Mouse (Mus musculus): ENCODE measurements around the gene Fam186a. TPM values are rescaled to one million over a fixed set of nuclear protein-coding genes. Genes with fewer than 3 reads are reported as not detected.
"Not testable (repeated sequence)": the region's sequence is repeated elsewhere in the genome, so short reads cannot be mapped to it uniquely, and the experiment has no call there.

Fam186a gene
- polyA plus RNA-seq, 1 experiment from 2014 or later = 0.31 TPM

DNA sequence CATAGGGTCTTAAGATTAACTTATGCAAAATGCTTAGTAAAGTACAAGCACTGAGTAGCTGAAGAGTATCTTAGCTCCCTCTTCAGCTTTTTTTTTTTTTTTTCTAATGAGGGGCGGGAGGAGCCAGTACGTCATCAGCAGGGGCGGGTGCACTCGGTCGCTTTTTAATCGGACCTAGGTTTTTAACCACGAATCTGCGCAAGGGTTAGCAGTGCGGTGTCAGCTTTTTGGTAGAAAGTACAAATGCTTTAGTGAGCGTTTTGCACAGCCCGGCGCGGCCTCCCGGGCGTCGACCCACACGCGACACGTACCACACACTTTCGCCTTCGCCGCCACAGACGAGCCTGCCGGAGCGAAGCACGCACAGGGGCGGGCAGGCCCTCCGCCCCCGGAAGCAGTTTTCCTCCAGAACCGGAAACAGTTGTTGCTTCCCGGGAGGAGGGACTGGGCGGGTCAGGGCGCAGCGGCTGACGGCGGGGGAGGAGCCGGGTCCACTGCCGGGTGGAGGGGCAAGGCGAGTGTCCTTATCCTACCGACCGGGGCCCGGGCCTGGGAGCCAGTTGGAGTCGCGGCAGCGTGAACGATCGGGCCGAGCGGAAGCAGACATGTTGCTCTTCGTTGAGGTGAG, 5.6 kb upstream of the Fam186a start:
- H3K27ac ChIP-seq = peak overlapping the region; percentile 98
- H3K27me3 ChIP-seq = no peaks in the 10 kb centered on the region
- H3K4me3 ChIP-seq = peak overlapping the region; percentile 92
- WGBS = under 1% methylated on average over 50 of the region's 50 CpGs
- H3K36me3 ChIP-seq = no peaks in the 10 kb centered on the region
- peaks cover 10% of the 10 kb centered on the region; the same call in 1 of the 2 replicates for H3K4me1 ChIP-seq
- H3K9ac ChIP-seq = peak overlapping the region; percentile 88
- ATAC-seq (ENCODE audit: low FRiP score, low read depth) = peak; percentile 94
- H3K9me3 ChIP-seq = no peaks in the 10 kb centered on the region
- peak overlapping the region; percentile 75 for H3K4me2 ChIP-seq (replicated peaks)

DNA sequence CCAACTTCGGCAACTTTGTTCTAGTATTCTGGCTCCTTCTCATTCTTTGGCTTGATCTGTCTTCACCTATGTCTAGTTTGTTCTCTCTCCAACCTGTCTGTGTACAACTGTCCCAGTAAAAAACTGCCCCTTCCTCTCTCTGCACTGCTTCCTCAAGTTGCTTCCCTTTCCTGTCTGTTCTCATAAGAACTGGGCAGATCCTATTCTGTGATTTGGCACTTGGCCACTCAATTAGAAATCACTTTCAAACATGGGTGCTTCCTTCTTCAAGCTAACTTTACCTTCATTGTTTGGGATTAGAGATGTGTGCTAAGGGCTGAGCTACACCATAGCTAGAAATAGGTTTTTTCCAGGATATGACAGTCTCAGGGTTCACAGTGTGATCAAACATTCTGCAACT, 3.7 kb upstream of the Fam186a start:
- no peak overlapping the region for H3K4me3 ChIP-seq
- no peaks in the 10 kb centered on the region for H3K27me3 ChIP-seq
- H3K4me1 ChIP-seq = peaks cover 10% of the 10 kb centered on the region; the same call in 1 of the 2 replicates
- H3K4me2 ChIP-seq (replicated peaks) = no peak overlapping the region
- no peaks in the 10 kb centered on the region for H3K9me3 ChIP-seq
- no peak overlapping the region for H3K9ac ChIP-seq
- no peak overlapping the region for H3K27ac ChIP-seq
- H3K36me3 ChIP-seq = no peaks in the 10 kb centered on the region
- ATAC-seq (ENCODE audit: low FRiP score, low read depth) = no peak
- WGBS = 90% methylated on average over 1 of the region's 1 CpGs

DNA sequence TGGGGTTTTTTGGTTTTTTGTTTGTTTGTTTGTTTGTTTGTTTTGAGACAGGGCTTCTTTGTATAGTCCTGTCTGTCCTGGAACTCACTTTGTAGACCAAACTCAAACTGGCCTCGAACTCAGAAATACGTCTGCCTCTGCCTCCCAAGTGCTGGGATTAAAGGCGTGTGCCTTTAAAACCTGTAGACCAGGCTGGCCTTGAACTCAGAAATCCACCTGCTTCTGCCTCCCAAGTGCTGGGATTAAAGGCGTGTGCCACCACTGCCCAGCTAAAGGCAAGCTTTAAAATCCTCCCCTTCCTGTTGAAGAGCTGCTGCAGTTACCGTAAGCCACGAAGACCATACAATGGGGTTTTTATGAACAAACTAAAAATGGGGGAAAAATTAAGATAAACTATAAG, 2.9 kb upstream of the Fam186a start, which contains the start of gene Larp4:
TSS of gene Larp4 (plus strand) at position 301 of the 400 bp plus-strand sequence.
- not testable (repeated sequence) for H3K36me3 ChIP-seq; H3K4me3 ChIP-seq; H3K4me2 ChIP-seq (replicated peaks); H3K9ac ChIP-seq; H3K27me3 ChIP-seq; H3K27ac ChIP-seq; ATAC-seq (ENCODE audit: low FRiP score, low read depth); H3K4me1 ChIP-seq; H3K9me3 ChIP-seq
- WGBS = 90% methylated on average over 6 of the region's 6 CpGs

DNA sequence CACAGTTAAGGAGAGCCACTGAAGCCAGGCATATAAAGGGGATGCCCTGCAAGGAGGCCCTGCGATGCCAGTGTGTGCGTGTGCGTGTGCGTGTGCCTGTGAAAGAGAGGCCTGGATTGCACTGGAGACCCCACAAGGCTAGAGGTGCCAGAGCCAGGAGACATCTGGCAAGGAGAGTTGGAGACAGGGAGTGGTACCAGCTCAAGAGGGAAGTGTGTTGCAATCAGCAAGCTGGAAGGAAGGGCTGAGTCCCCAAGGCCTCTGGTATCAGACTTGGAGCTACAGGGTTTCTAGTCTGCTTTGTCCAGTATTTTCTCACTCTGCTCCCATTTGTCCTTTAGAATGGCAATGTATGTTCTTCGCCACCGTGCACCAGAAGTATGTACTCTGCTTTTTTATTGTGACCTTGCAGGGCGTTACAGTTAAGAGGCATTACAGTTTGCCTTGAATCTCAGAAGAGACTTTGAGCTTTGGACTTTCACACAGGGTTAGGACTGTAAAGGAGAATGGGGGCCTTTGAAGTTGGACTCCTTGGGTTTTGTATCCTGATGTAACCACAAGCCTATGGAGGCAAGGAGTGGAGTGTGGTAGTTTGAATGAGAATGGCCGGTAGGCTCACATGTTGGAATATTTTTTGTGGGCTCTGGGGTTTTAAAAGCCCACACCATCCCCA, 1.6 kb downstream of the Fam186a start:
- Histone ChIP-seq H3K27ac (no peak overlapping the region), H3K27me3 (no peaks in the 10 kb centered on the region), H3K4me1 (no peaks in the 10 kb centered on the region), H3K36me3 (no peaks in the 10 kb centered on the region), H3K4me2 (replicated peaks) (no peak overlapping the region), H3K9me3 (no peaks in the 10 kb centered on the region), H3K4me3 (no peak overlapping the region), H3K9ac (no peak overlapping the region)
- ATAC-seq (ENCODE audit: low FRiP score, low read depth) = no peak
- 87% methylated on average over 8 of the region's 8 CpGs for WGBS

DNA sequence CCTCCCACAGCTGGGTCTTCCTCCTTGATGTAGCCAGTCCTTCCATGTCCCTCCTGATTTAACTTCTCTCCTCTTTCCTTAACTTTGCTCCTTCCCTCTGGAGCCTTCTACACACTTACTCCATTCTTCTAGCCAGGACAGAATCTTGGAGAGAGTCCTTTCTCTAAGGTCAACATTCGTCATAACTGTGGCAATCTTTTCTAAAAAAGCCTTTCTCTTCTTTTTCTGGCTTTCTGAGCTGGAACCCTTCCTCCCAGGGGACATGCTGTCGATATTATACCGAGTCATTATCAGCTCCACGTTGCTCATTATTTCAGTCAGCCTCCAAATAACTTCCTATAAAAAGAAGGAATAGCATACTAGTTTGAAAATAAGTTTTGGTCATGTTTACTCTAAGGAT, 11.5 kb downstream of the Fam186a start:
- Histone ChIP-seq H3K4me1 (no peaks in the 10 kb centered on the region), H3K36me3 (no peaks in the 10 kb centered on the region), H3K9ac (no peak overlapping the region), H3K4me2 (replicated peaks) (no peak overlapping the region), H3K27ac (no peak overlapping the region), H3K27me3 (no peaks in the 10 kb centered on the region), H3K4me3 (no peak overlapping the region), H3K9me3 (no peaks in the 10 kb centered on the region)
- WGBS = 76% methylated on average over 4 of the region's 4 CpGs
- ATAC-seq (ENCODE audit: low FRiP score, low read depth) = no peak

DNA sequence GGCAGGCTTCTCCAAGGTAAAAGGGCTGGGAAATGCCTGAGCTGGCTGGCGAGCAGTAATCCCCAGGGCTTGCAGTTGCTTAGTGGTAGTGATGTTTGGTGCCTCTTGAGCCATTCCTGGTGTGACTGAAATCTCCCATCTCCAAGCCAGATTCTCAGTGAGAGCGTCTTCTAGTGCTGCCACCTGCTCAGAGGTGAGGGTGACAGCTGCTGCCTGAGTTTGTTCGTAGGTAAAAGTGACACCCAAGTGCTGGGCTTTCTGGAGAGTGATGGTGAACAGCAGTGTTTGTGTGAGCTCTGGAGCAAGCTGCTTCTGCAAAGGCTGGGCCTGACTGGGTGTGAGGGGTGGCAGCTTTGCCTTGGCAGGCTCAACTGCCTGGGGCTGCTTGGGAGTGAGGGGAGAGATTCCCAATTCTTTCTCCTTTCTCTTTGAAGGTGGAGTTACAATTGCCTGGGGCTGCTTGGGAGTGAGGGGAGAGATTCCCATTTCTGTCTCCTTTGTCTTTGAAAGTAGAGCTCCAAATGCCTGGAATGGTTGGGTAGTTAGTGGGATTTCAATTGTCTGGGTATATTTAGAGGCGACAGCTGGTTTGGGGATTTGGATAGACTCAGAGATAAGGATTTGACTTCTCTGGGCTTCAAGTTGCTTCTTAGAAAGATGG, 25.8 kb downstream of the Fam186a start:
- Histone ChIP-seq H3K27me3 (no peaks in the 10 kb centered on the region), H3K4me3 (no peak overlapping the region), H3K36me3 (no peaks in the 10 kb centered on the region), H3K4me2 (replicated peaks) (no peak overlapping the region), H3K9ac (no peak overlapping the region), H3K4me1 (no peaks in the 10 kb centered on the region), H3K9me3 (peaks cover 5% of the 10 kb centered on the region; the same call in 1 of the 2 replicates), H3K27ac (no peak overlapping the region)
- WGBS = 67% methylated on average over 4 of the region's 4 CpGs
- ATAC-seq (ENCODE audit: low FRiP score, low read depth) = no peak

DNA sequence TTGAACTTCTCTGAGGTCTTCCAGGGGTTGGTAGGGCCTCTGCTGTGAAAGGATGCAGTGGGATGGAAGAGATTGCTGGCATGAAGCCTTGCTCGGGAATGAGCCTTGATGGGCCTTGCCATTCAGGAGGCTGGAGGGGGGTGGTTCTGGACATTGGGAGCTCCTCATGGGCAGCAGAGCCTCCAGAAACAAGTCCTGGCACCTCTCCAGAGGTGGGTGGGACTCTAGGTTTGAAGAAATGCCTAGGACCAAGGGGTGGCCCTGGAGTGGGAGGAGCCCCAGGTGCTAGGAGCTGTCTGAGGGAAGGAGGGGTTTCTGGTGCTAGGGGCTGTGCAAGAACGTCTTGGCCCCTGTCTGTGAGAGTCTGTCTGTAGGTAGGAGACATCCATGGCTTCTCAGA, 26.4 kb downstream of the Fam186a start:
- ATAC-seq (ENCODE audit: low FRiP score, low read depth) = no peak
- Histone ChIP-seq H3K36me3 (no peaks in the 10 kb centered on the region), H3K27me3 (no peaks in the 10 kb centered on the region), H3K9ac (no peak overlapping the region), H3K4me2 (replicated peaks) (no peak overlapping the region), H3K4me1 (no peaks in the 10 kb centered on the region), H3K27ac (no peak overlapping the region), H3K9me3 (peaks cover 5% of the 10 kb centered on the region; the same call in 1 of the 2 replicates), H3K4me3 (no peak overlapping the region)
- 41% methylated on average over 2 of the region's 2 CpGs for WGBS

DNA sequence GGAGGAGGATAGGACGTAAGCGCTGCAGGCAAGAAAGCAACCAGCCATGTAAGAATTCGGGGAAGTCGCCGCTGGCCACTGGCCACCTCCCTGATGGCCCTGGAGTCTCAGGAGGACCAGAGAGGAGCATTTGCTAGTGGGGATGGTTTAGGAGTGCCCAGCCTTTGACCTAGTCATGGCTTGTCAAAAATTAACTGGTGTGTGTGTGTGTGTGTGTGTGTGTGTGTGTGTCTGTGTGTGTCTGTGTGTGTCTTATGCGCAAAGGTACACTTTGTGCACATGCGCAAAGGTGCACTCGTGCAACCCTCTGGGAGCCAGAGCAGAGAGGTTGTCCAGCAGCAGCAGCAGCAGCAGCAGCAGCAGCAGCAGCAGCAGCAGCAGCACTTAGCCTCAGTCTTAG, 29.0 kb downstream of the Fam186a start:
- Histone ChIP-seq H3K27me3 (no peaks in the 10 kb centered on the region), H3K4me1 (no peaks in the 10 kb centered on the region), H3K9ac (no peak overlapping the region), H3K4me3 (no peak overlapping the region), H3K4me2 (replicated peaks) (no peak overlapping the region), H3K36me3 (no peaks in the 10 kb centered on the region), H3K9me3 (no peaks in the 10 kb centered on the region), H3K27ac (no peak overlapping the region)
- 84% methylated on average over 8 of the region's 8 CpGs for WGBS
- no peak for ATAC-seq (ENCODE audit: low FRiP score, low read depth)

DNA sequence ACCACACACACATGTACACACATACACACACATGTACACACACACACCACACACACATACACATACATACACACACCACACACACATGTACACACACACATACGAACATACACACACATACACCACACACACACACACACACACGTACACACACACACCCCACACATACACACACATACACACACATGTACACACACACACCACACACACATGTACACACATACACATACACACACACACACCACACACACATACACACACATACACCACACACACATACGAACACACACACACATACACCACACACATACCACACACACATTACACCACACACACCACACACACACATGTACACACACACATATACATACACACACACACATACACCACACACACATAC, 30.2 kb downstream of the Fam186a start:
- Histone ChIP-seq H3K4me1 (no peaks in the 10 kb centered on the region), H3K9me3 (no peaks in the 10 kb centered on the region), H3K9ac (no peak overlapping the region), H3K27ac (no peak overlapping the region), H3K27me3 (no peaks in the 10 kb centered on the region), H3K4me3 (no peak overlapping the region), H3K4me2 (replicated peaks) (no peak overlapping the region), H3K36me3 (no peaks in the 10 kb centered on the region)
- WGBS = 93% methylated on average over 3 of the region's 3 CpGs
- ATAC-seq (ENCODE audit: low FRiP score, low read depth) = no peak

DNA sequence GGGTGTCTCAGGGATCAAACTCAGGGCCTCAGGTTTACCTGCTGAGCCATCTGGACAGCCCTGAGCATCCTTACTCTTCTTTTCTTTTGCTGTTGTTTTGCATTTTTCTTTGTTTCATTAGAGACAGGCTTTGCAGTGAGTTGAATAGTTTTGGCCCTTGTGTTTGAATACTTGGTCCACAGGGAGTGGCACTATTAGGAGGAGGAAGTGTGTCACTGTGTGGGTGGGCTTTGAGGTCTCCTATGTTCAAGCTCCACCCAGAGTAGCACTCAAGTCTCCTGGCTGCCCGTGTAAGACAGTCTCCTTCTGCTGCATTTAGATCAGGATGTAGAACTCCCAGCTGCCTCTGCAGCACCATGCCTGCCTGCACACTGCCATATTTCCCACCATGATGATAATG, 32.4 kb downstream of the Fam186a start:
- Histone ChIP-seq H3K4me3 (no peak overlapping the region), H3K9ac (no peak overlapping the region), H3K27ac (no peak overlapping the region), H3K4me2 (replicated peaks) (no peak overlapping the region), H3K9me3 (no peaks in the 10 kb centered on the region), H3K4me1 (no peaks in the 10 kb centered on the region), H3K27me3 (no peaks in the 10 kb centered on the region), H3K36me3 (no peaks in the 10 kb centered on the region)
- no peak for ATAC-seq (ENCODE audit: low FRiP score, low read depth)
- WGBS = 48% methylated on average over 1 of the region's 1 CpGs

DNA sequence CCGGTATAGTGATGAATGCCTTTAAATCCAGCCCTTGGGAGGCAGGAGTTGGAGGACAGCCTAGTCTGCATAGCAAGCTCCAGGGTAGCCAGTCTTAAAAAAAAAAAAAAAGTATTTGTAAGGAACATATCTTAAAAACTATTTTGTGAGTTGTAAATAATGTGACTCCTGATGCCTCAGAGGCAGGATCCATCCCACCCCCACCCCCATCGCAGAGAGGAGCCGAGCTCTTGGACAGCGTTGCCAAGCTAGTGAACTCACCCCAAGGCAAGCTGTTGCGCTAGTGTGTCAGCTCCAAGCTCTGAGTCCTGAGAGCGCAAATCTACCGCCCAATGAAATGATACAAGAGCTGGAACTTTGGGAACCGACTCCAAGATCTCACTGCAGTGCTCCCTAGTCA, 35.6 kb downstream of the Fam186a start:
- H3K36me3 ChIP-seq = no peaks in the 10 kb centered on the region
- no peaks in the 10 kb centered on the region for H3K4me1 ChIP-seq
- WGBS = 77% methylated on average over 8 of the region's 8 CpGs
- no peak overlapping the region for H3K9ac ChIP-seq
- H3K4me3 ChIP-seq = no peak overlapping the region
- ATAC-seq (ENCODE audit: low FRiP score, low read depth) = no peak
- H3K27me3 ChIP-seq = no peaks in the 10 kb centered on the region
- no peak overlapping the region for H3K27ac ChIP-seq
- no peak overlapping the region for H3K4me2 ChIP-seq (replicated peaks)
- H3K9me3 ChIP-seq = no peaks in the 10 kb centered on the region

DNA sequence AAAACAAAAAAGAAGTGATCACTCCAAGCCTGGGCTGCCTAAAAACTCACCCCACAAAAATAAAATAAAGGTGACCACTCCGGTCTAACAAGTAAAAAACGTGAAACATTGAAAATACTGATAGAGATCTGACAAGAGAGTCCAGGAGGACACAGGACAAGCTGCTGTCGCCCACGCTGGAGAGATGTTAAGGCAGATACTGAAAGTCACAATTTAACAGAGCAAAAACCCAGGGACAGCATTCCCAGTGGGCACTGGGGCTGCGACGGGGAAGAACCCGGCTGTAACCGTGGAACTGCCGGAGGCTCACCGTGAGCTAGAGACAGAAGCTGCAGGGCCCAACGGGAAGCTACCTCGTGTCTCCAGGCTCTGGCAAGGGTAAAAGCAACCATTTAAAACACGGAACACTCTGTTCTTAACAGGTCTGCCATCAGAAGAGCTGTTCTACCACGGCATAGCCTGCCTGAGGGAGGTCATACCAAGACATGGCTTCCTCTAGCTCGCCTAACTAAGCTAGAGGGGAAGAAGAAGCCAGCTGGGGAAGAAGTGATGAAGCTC, 47.2 kb downstream of the Fam186a start:
- no peak for ATAC-seq (ENCODE audit: low FRiP score, low read depth)
- Histone ChIP-seq H3K4me2 (replicated peaks) (no peak overlapping the region), H3K4me3 (no peak overlapping the region), H3K9me3 (no peaks in the 10 kb centered on the region), H3K9ac (no peak overlapping the region), H3K27me3 (no peaks in the 10 kb centered on the region), H3K4me1 (no peaks in the 10 kb centered on the region), H3K36me3 (no peaks in the 10 kb centered on the region), H3K27ac (no peak overlapping the region)
- 81% methylated on average over 15 of the region's 15 CpGs for WGBS

Measured in limb, embryonic 13.5 days (tissue).